In genomic region chr6:84466223-84466622, GRCm38 (mm10) we compare ENCODE assay signal across 14 mouse cellular contexts.
A peak's percentile ranks its signal among the peaks of the same experiment; 100 is the strongest.
DNase-seq lines count a peak whose midpoint lies in the region; ATAC-seq and TF ChIP-seq lines count a peak whose summit lies in the region.
"Had no signal": no experiment of that assay in that cellular context is flagged by ENCODE, and none has a peak within 500 bp of the region (broad histone marks: within the 10 kb centered on the region; RNA-seq: fewer than 3 reads in every experiment).

No protein-coding gene starts in this region.

- no peaks in the 10 kb centered on the region for H3K36me3 ChIP-seq in neural tube, embryonic 11.5 days (ENCODE audit: control insufficient read depth, insufficient read depth, low read length)
- H3K36me3 ChIP-seq: embryonic facial prominence, embryonic 13.5 days had no signal

- H3K4me3 ChIP-seq in neural tube, embryonic 11.5 days (ENCODE audit: low read depth, low read length), result no peak overlapping the region
- no peak overlapping the region for H3K4me3 ChIP-seq in layer of hippocampus, adult 2 months
- H3K4me3 ChIP-seq: embryonic facial prominence, embryonic 13.5 days; left cerebral cortex, adult 2 months; myocyte had no signal

- no peak overlapping the region for H3K27ac ChIP-seq in neural tube, embryonic 11.5 days (ENCODE audit: low read depth, low read length)
- 0 out of 2 replicates have a peak overlapping the region, but pooled peaks have one; percentile 28 for H3K27ac ChIP-seq in layer of hippocampus, adult 2 months
- H3K27ac ChIP-seq: embryonic facial prominence, embryonic 13.5 days; left cerebral cortex, adult 2 months; liver, embryonic 14.5 days had no signal

- WGBS in neural tube, embryonic 11.5 days, result 46% methylated on average over 7 of the region's 7 CpGs

- 0 out of 2 replicates have a peak, but pooled peaks have one; percentile 35 for ATAC-seq in neural tube, embryonic 11.5 days (ENCODE audit: insufficient read depth, low FRiP score, low TSS enrichment)

- no peak overlapping the region for H3K4me2 ChIP-seq in neural tube, embryonic 11.5 days (ENCODE audit: low read depth)
- H3K4me2 ChIP-seq: embryonic facial prominence, embryonic 13.5 days had no signal

- H3K4me1 ChIP-seq in neural tube, embryonic 11.5 days (ENCODE audit: control insufficient read depth, insufficient read depth, low read length), result no peaks in the 10 kb centered on the region

- TF ChIP-seq CTCF in layer of hippocampus, adult 2 months (conservative IDR thresholded peaks at IDR 0.05), result no peak

- H3K9ac ChIP-seq in neural tube, embryonic 11.5 days (ENCODE audit: low read length), result no peak overlapping the region
- H3K9ac ChIP-seq: embryonic facial prominence, embryonic 13.5 days; liver, embryonic 14.5 days had no signal

- H3K9me3 ChIP-seq in neural tube, embryonic 11.5 days (ENCODE audit: control insufficient read depth, low read length), result no peaks in the 10 kb centered on the region
- H3K9me3 ChIP-seq: embryonic facial prominence, embryonic 13.5 days had no signal

- no peaks in the 10 kb centered on the region for H3K27me3 ChIP-seq in neural tube, embryonic 11.5 days (ENCODE audit: control insufficient read depth, insufficient read depth, low read length)
- H3K27me3 ChIP-seq: embryonic facial prominence, embryonic 13.5 days had no signal

- peak; percentile 26 for DNase-seq in neural tube, embryonic 11.5 days (ENCODE audit: low spot score)
- DNase-seq in neural tube, embryonic 10.5 days (ENCODE audit: extremely low spot score, low spot score), result no peak
- DNase-seq in cerebellum, postnatal 25 days, result peak; percentile 26 to 34
- DNase-seq in layer of hippocampus, adult 2 months (ENCODE audit: low spot score in 2 of 2), result peak; percentile 52 to 55
- peak; percentile 47 for DNase-seq in mesoderm, embryonic 11.5 days (ENCODE audit: low read depth, low spot score)
- DNase-seq in natural killer cell, adult 2 months (ENCODE audit: low spot score in 2 of 2), result no peak
- DNase-seq in kidney, adult 9 months, result no peak
- no peak for DNase-seq in adrenal gland, postnatal 14 days
- DNase-seq: gastrocnemius, postnatal 10 days; heart, postnatal 14 days had no signal

Comparison
In these comparisons a context has a peak if more than half of its experiments do, and no peak if none do; other contexts are left out.
1. DNase-seq: peak in neural tube, embryonic 11.5 days (single experiment), cerebellum, postnatal 25 days (2 of 2), layer of hippocampus, adult 2 months (2 of 2) and mesoderm, embryonic 11.5 days (single experiment); none in neural tube, embryonic 10.5 days (single experiment), natural killer cell, adult 2 months (0 of 2), kidney, adult 9 months (single experiment) and adrenal gland, postnatal 14 days (single experiment).